Mouse (Mus musculus): ENCODE measurements around the gene Plekho2.

- TF ChIP-seq CTCF (IDR thresholded peaks at IDR 0.05; ENCODE audit: extremely low read depth, insufficient read depth, insufficient read length, insufficient replicate concordance) (no peak), POLR2A (IDR thresholded peaks at IDR 0.05; ENCODE audit: low read depth, low read length) (no peak)
These were observed 48.6 kb downstream of the Plekho2 start for GRCm38 (mm10) chr9:65531283-65531682.

All from spleen, adult 2 months (tissue).